Mouse (Mus musculus) heart, postnatal 0 days (tissue): ENCODE data around the gene Lrfn5.

Experiments
- CTCF ChIP-seq: IDR thresholded peaks from 2 replicates; pipeline ENCODE4 v1.5.1; 2016; ENCODE audit warnings: antibody characterized with exemption, control low read depth, low read depth
- EP300 ChIP-seq: IDR thresholded peaks from 2 replicates; pipeline ENCODE4 v1.6.1; 2016; ENCODE audit warnings: antibody characterized with exemption, low read depth

GRCm38 (mm10) chr12:61526199-61526598 is 3.2 kb downstream of the Lrfn5 start:
- TF ChIP-seq CTCF (no peak), EP300 (no peak)
